Mouse (Mus musculus) mesoderm, embryonic 11.5 days (tissue): ENCODE measurements around the gene Slc7a1.
"Not testable (repeated sequence)": the region's sequence is repeated elsewhere in the genome, so short reads cannot be mapped to it uniquely, and the experiment has no call there.

Source experiments
- DNase-seq: peaks from one replicate; pipeline ENCODE4 v3.0.0-alpha.2; 2012; ENCODE audit warnings: low read depth, low spot score

Gene Slc7a1

GRCm38 (mm10) chr5:148326295-148326694 lies 73.4 kb downstream of the Slc7a1 start:
- DNase-seq: not testable (repeated sequence)

DNA sequence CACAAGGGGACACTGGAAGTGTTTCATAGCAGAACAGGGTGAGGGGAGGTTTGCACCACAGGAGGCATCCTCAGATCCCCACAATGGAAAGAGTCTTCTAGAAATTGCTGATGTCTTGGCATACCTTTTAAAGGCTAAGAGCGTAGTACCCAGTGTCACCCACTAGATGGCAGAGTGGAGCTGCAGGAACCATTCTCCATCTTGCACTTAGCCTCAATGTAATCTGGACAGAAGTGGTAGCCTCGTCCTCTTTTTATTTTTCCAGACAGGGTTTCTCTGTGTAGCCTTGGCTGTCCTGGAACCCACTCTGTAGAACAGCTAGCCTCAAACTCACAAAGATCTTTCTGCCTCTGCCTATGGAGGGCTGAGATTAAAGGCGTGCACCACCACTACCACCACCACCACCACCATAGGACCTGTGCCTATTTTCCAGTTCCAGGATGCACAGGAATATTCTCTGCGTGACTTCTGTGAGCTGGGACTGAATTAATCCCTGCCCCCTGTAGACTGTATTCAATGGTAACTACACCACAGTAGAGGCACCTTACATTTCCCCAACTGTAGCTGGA lies 74.3 kb downstream of the Slc7a1 start:
- peak; percentile 73 for DNase-seq

DNA sequence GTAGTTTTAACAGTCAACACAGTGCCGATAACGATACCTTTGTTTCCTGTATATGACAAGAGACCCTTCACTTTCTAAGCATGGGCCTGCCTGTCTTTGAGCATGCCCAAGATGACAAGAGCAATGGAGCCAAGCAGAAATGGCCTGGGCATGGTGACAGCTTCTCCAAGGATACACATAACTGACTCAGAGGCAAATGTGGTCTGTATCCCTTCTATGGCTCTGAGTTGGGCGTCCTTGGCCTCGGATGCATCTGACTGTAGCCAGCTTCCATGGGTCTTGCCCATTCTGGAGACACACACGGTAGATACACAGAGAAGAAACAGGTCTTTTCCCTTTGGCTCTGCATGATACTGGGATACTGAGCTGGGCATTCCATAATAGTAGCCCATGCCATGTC lies 84.8 kb downstream of the Slc7a1 start:
- DNase-seq: no peak

- no peak for DNase-seq
These were observed 87.3 kb downstream of the Slc7a1 start for GRCm38 (mm10) chr5:148312443-148312842.

DNA sequence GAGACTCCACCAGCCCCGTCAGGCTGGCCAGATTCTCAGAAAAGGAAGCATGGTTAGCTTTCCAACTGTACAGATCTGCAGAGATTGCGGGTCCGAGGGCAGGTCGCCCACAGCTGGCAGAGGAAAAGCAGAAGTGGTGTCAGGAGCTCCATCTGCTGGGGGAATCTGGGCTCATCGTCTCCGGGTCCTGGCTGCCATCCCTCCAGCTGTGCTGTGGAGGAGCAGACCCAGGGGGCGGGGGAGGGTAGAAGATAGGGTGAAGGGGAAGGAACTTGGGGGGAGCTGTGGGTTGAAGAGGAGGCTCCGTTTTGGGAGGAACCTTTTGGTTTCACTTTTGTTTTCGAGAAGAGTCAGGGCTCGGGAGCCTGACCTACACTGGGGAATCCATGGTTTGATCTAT lies 88.9 kb downstream of the Slc7a1 start:
- DNase-seq: no peak

GRCm38 (mm10) chr5:148304112-148304511 lies 95.6 kb downstream of the Slc7a1 start:
- no peak for DNase-seq

DNA sequence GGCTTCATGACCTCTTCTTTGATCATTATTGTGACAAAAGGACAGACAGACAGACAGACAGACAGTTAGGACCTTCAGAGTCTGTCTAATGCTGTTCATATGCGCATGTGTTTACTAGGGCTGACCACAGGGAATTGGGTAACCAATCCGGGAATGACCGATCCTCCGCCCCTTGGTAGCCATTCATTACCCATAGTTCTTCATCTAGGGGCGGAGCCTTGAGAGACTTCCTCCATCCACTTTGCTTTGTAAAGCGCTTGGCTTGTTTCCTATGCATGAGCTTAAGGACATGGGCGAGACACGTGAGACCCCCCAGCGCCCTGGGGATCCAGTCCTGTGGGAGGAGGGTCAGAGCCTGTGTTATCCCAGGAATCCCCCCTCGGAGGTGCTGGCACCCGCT lies 96.7 kb downstream of the Slc7a1 start:
- no peak for DNase-seq

DNA sequence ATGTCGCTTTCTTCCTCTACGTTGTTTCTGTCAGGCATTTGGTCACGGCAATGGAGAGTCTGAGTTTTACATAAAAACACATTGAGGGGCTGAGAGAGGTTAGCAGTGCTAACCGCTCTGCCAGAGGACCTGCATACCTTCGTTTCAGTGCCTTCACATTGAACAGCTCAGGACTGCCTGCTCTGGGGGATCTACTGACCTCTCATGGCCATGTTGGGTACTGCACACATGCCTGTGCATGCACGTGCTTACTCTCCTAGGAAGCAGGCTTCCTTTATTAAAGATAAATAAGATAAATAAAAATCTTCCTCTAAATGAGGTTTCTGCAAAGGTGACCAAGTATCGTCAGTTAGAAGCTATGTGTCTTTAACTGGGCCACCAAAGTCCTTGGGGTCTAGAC lies 106.4 kb downstream of the Slc7a1 start:
- peak; percentile 43 for DNase-seq

DNA sequence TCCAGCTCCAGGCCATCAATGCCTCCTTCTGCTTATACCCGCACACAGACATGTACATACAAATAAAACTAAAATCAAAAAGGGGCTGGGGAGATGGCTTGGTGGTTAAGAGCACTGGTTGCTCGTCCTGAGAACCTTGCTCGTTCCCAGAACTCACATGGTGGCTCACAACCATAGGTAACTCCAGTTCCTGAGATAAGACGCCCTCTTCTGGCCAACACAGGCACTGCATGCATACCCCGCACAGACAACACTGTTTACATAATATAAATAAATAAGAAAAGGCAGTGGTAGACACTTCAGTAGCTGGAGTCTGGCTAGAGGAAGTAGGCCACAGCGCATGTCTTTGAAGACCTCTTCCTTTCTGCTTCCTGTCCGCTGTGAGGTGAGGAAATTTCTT lies 106.8 kb downstream of the Slc7a1 start:
- no peak for DNase-seq

- no peak for DNase-seq
These were observed 109.8 kb downstream of the Slc7a1 start for GRCm38 (mm10) chr5:148289951-148290350.

DNA sequence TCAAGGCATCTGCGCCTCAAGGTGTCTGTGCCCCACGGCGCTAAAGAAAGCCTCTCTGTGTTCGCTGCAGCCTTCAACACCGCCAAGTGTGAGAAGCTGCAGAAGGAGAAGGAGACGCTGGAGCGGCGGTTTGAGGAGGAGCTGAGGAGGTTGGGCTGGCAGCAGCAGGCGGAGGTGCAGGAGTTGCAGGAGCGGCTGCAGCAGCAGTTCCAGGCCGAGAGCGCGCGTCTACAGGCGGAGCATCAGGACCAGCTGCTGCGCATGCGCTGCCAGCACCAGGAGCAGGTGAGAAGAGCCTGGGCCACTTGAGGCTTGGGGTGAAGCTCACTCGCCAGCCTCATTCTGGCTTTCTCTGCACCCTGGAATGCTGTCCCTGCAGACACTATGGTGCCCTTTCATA lies 110.9 kb downstream of the Slc7a1 start:
- no peak for DNase-seq

GRCm38 (mm10) chr5:148287529-148287928 lies 112.2 kb downstream of the Slc7a1 start:
- DNase-seq: no peak

GRCm38 (mm10) chr5:148283584-148283983 lies 116.1 kb downstream of the Slc7a1 start:
- DNase-seq: no peak

DNA sequence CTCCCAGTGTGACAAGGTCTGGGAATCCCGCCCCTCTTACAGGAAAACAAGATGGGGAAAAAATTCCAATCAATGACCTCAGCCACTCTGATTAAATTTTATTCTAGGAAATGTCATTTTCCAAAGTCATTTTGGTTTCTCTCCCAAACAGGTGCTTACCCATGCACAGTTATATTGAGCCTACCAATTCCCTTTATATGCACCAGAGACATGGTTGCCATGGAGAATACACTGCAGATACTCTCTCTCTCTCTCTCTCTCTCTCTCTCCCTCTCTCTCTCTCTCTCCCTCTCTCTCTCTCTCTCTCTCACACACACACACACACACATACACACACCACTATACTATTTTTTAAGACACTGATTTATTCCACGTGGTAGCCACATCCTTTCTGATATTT lies 116.5 kb downstream of the Slc7a1 start:
- DNase-seq: no peak

GRCm38 (mm10) chr5:148282631-148283030 lies 117.1 kb downstream of the Slc7a1 start:
- no peak for DNase-seq

- no peak for DNase-seq
These were observed 117.6 kb downstream of the Slc7a1 start for GRCm38 (mm10) chr5:148282093-148282492.

GRCm38 (mm10) chr5:148280321-148280720 lies 119.4 kb downstream of the Slc7a1 start:
- DNase-seq: no peak

DNA sequence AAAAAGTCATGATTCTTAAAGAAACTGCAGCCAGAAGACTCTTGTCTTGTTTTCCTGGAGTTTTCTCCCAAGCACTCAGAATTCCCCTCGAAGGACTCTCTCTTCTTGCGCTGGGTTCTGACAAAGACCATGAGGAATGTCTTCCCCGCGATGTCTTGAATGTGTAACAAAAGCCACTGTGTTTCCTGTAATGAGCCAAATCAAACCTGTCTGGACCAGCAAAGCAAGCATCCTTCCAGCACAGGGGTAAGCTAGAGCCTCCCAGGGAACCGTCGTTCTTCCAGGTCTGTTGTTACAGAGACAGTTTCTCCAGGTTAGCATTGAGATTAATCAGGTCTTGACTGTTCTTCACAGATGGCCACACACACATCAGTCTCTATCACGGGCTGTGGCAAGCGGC lies 121.5 kb downstream of the Slc7a1 start:
- no peak for DNase-seq
